Mouse (Mus musculus): Measurements from ENCODE around the gene Becn1.

Gene Becn1

DNA sequence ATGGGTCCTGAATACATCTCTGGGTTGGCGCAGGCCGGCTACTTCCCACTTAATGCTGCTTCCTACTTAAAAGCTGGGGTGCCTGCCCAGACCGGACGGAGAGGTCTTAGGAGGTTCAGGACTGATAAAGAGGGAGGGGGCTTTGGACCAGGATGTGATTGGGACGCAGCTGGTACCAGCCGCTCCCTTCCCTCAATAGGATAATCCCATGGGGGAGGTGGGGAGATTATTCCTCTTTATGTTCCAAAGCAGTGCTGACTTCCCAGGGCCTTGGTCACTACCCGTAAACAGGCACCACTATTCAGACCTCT is 55.4 kb downstream of the Becn1 start:
- in situ Hi-C loops (cut with MboI; ENCODE audit: unreplicated experiment in 2 of 2): loop anchor here in 1 of 2 experiments (5.0 kb wide), 1 partner anchor 34 kb away; no protein-coding TSS in a partner anchor

DNA sequence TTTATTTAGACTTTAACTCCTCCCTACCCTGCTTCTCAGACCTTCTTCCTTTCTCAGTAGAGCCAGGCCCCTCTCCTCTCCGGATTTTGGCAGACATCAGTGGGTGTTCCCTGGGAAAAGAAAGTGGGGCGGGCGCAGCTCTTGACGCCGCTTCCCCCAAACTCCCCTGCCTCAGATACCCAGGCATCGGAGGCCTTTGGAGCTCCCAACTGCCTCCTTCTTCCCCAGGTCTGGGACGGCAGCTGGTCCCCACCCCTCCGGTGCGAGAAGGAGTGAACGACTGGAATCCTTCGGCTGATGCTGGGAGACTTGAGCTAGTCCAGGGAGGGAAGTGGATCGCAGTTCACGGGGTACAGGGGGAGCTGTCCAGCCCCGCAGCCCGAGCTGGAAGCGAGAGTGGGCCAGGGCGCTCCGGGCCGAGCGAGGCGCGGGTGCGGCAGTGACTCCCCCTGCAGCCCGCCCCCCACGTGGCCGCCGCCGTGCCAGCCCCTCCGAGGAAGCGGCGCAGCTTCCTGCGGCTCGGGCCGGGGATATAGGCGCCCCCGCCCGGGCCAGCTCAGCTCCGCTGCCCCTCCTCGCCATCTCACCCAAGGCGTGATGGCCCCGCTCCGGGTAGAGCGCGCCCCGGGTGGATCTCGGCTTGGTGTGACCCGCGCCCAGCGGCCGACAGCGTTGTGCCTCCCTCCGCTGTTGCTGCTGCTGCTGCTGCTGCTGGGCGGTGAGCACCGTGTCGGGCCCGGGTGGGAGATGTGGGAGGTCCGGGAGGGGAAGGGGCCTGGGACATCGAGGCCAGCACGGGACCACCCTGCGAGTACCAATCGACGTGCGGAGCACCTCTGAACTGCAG is 56.0 kb downstream of the Becn1 start, which contains the start of gene Ramp2:
Ramp2 (plus strand) TSS at position 174 of the 847 bp plus-strand sequence.
- in situ Hi-C loops (cut with MboI; ENCODE audit: unreplicated experiment in 2 of 2): loop anchor here in 1 of 2 experiments (5.0 kb wide), 1 partner anchor 34 kb away; no protein-coding TSS in a partner anchor

DNA sequence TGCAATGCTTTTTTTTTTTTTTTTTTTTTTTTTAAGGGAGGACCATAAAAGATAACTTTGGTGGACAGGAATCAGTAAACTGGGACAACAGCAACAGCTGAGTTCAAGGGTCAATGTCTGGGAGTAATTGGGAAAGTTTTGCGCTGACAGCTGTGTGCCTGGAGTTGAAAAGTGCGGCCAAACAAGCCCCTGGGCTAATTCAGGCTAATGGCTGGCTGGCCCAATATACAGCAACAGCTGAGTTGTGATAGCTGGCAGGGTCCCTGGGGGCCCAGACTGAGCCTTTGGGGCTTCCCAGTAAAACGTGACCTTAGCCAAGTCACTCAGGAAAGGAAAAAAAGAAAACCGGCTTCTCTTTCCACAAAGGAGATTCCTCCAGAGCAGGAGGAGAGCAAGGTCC is 57.0 kb downstream of the Becn1 start:
- in situ Hi-C loops (cut with MboI; ENCODE audit: unreplicated experiment in 2 of 2): loop anchor here in 1 of 2 experiments (5.0 kb wide), 1 partner anchor 33 kb away; no protein-coding TSS in a partner anchor

DNA sequence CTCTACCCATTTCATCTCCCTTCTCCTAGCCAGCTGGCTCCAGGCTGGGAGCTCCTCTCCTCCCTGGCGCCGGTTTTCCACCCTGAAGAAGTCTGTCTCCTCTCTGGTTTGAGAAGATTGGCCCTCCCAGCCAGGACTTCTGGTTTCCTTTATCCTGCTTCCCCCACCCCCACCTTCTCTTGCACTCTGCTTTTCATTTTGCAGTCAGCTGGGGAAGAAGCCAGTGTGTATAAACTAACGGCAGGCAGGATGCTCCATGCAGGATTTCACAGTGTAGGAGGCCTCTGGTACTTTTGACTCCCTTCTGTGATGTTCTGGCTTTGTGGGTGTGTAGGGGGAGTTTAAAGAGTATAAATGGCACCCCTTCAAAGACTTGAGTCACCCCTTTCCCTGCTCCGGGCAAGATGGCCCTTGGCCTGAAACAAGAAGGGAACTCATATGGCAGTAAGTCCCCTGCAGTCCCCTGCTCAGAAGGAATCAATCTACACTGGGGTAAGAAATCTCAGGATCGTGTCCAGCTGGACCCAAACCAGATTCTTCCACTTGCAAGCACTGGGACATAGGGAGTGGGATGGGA is 63.9 kb downstream of the Becn1 start:
- in situ Hi-C loops (cut with MboI; ENCODE audit: unreplicated experiment in 2 of 2): no loop called here

DNA sequence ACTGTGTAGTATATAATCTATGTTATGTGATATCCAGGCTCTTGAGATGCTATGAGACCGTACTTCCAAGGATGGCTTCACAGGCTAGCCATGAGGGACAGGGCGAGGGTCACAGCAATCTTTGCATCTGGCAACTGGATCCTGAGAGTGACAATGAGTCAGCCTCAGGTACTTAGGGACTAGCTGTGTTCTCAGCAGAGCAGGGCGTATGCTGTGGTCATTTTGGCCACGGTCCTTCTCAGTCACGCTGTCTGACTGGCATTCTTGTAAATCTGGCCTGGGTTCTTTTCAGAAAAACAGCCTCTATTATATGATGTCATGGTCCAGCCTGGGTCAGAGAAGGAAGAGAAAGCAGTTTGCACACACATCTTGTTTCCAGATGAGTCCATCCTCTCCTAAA is 65.3 kb downstream of the Becn1 start:
- in situ Hi-C loops (cut with MboI; ENCODE audit: unreplicated experiment in 2 of 2): no loop called here
